Mouse (Mus musculus) gastrocnemius, postnatal 10 days (tissue): Measurements from ENCODE around the gene Gm11213. TPM values are rescaled to one million over a fixed set of nuclear protein-coding genes. Genes with fewer than 3 reads are reported as not detected.
A peak's percentile ranks its signal among the peaks of the same experiment; 100 is the strongest.

Experiments
- DNase-seq: peaks from one replicate; pipeline ENCODE4 v3.0.0; 2021; ENCODE audit warnings: mixed read lengths
- long read RNA-seq, 2 experiments: library from polyadenylated mRNA; stranded (forward); transcript quantifications; one replicate each; pipeline ENCODE4 v2.0.0; 2021
- total RNA-seq, 2 experiments: library from RNA; stranded (reverse); gene quantifications; 2 replicates each; pipeline ENCODE4 v1.2.3; 2021

Gm11213 gene
- total RNA-seq, result not detected
- long read RNA-seq, experiment 1, result 0 reads
- long read RNA-seq, experiment 2, result 0 reads

DNA sequence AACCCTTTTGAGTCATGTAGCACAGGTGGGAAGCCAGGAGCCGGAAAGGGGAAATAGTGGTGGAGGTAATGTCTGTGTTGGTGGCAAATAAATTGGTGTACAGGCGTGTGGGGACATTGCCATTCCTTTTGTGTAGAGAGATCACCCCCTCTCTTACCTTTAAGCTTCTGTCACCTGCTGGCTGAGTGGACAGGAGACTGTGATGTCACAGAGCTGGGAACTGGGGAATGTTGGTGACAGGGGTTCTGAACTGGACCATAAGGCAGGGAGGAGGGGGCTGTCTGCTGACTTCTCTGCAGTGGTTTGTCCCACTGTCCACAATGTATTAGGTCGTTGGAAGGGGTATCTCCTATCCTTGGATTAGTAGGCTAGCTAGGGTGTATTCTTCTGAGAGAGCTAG, at the start of gene Gm11213:
Gene Gm11213 (minus strand): TSS at position 317 of the 400 bp plus-strand sequence.
- DNase-seq, result no peak

DNA sequence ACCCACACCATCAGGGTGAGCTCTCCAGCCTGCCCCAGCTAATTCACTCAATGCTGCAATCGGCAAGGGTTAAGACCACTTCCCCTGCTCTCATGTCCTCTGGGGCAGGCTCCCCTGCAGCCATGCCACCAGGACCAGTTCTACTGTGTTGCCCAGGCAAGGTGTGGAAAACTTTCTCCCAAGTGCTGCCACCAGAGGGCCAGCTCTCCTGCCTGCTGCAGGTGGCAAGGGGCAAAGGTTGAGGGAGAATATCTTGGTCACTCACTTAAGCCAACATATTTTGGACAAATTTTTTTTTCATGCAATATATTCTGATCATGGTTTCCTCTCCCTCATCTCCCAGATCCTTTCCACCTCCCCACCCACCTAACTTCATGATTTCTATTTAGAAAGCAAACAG, 49.3 kb upstream of the Gm11213 start:
- DNase-seq, result no peak

DNA sequence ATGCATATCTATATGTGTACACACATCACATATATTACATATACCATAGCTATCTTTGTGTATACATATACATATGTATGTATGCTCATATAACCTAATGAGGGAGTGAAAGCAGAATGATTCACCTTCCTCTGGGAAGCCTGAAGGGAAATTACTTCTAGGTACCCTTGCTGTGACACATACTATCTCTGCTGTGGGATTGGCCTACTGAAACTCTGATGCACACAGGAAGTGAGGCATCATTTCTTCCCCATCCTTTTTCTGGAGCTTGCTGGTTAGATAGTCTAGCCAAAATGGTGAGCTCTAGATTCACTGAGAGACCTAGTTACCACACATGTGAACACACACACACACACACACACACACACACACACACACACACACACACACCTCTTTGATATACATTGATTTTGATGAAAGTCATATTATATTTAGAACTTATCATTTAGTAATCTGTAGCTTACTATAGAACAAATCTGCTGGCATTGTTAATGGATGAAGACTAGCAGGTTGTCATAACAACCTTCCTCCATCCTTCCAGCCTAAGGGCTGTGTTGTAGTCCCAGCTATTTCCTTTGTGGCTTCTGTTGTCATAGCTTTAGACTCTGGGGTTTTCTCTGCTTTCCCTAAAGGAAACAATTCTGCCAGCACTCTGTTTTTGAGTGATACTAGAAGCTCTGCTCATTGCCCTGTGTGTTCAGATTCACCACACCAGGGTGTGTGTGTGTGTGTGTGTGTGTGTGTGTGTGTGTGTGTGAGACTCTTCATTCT, 39.1 kb upstream of the Gm11213 start:
- no peak for DNase-seq

DNA sequence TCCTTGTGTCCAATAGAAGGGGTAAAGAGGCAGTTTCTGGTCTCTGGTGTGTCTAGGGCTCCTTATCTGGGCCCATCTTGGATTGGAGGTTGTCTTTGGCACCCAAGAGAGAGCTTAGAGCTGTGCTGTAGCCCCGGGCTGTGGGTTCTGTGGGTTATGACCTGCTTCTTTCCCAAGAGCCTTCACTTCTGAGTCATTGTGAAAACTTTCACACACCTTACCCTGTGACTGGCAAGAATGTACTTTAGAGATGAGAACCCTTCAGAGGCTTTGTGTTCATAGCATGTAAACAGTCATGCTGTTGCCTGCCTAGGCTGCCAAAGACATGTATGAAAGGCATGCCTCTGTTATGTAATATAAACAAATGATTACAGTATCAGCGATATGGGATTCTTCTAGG, 34.8 kb upstream of the Gm11213 start:
- DNase-seq, result no peak

DNA sequence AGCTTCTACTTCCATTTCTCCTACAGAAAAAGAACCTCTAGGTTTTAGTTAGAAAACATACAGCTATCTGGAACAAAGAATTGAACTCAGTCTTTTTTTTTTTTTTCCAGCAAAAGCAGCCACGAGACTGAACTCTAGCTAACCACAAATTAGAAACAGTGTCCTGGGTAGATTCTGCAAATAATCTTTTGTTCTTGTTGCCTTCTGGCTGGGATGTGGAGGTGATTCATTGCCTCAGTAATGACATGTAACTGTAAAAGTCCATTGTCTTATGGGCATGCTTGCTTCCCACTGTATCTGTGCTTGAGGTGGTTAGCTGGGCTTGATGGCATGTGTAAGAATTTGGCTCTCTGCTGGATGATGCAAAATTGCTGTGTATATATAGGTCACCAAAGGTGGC, 33.5 kb upstream of the Gm11213 start:
- DNase-seq, result no peak

DNA sequence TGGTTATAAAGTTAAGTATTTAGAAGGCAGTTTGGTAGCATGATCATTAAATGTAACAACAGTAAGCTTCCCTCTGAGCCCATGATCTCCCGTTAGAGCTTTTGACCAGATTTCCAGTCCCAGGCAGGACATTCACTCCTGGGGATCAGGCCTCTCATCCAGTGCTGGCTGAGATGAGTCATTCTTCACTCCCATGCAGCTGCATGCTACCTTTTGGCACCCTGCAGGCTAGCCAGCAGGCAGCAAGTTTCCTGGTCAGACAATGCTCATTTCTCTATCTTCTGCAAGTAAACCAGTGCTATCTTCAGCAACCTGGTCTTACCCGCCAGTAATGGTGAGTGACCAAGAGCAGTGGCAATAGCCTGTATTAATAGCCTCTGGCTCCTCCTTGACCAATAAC, 28.1 kb upstream of the Gm11213 start:
- DNase-seq, result no peak

DNA sequence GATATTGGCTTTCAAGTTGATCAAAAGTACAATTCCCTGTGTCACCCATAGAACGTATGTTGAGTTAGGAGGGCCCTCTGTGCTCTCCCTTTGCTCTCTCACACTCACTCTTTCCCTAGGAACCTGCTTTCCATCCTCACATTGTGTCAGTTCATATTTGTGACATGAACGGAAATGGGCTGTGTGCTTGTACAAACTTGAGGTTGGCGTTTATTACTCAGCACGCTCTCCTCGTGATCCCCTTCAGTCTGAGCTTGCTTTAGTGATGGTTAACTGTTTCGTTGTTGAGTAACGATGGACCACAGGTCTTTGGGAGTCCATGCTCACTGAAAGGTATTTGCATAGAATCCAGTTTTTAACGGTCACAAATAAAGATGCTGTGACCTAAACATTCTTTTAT, 22.1 kb upstream of the Gm11213 start:
- DNase-seq, result no peak

DNA sequence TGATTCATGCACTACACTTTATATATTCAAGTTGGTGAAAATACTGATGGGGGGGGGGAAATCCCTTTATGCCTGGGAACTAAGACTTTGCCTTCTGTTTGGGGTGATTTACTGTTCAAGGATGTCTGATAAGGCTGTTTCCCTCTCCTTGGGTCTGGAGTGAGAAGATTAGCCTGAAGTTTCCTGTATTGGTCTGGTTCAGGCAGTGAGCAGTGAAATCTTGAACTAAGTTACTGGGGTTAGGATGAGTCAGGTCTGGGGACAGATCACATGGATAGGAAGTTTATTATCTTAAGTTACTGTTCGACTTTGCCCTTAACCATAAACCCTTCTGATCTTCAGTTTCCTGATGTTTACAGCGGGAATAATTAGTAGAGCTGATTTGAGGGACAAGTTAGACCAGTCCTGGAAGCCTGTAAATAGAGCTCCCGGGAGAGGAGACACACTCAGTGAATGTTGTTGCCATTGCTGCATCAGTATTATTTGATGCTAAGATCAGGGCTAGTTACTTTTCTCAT, 20.6 kb upstream of the Gm11213 start:
- no peak for DNase-seq

DNA sequence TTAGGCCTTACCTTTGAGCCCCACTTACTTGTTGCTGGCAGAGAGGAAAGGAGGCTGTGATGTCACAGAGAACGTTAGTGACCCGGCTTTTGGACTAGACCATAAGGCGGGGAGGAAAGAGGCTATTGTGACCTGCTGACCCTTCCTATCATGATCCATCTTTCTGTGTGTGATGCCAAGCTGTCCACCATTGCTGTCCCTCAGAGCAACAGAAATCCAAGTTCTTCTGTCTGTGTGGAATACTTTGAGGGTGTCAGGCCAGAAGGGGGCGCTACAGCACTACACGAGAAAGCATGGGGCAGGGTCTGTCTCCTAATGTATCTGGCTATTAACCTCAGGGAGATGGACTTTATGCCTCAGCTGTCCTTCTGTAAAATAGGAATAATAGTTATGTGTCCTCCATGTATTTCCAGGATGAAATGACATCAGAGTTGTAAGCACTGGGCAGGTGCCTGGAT, 17.3 kb upstream of the Gm11213 start, which contains the start of gene Tex48:
Gene Tex48 (minus strand): TSS at position 51 of the 458 bp plus-strand sequence.
- peak; percentile 12 for DNase-seq

DNA sequence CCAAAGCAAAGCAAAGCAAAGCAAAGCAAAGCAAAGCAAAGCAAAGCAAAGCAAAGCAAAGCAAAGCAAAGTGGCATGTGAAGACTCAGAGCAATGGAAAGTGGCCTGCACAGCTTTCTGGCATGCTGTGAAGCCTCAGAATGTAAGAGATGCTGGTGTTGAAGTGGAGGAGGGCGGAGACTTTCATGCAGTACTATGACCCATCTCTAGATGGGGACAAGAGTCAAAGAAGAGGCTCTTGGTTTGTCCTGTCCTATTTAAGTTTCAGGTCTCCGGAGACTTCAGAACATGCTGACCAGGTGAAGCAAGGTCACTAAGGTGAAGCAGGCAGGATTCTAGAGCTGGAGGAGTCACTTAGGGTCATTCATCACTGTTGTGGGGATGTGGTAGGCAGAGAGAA, 16.8 kb upstream of the Gm11213 start:
- DNase-seq, result no peak

DNA sequence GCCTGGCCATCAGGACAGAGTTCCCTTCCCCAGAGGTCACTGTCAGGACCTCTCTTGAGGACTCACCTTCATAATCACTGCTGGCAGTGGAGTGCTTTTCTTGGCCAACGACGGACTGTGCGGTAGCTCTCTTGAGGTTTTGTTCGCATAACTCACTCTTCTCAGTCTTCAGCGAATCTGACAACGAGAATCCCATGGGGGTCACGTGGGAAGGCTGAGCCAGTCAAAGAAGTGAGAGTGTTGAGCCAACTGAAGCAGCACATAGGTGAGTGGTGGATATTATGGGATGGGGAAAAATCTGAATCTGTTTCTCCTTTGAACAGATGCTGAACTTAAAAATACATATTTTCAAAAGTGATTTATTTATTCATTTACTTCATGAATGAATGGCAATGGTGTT, 3.3 kb upstream of the Gm11213 start:
- no peak for DNase-seq

DNA sequence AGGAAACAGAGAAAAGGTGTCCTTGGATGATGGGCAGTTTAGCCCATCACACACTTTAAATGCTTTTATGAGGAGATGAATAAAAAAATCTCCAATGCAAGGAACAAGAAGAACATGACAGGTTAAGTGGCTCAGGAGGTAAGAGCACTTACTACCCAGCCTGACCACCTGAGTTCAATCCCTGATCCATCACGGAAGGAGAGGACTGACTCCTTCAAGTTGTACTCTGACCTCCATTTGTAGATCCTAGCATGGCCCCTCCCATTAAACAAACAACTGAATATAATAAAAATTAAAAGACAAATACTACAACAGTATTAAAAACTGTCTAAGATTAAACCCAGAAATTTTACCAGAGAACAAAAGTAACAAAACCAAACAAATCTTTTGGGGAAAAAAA, 907 bp upstream of the Gm11213 start:
- DNase-seq, result no peak

DNA sequence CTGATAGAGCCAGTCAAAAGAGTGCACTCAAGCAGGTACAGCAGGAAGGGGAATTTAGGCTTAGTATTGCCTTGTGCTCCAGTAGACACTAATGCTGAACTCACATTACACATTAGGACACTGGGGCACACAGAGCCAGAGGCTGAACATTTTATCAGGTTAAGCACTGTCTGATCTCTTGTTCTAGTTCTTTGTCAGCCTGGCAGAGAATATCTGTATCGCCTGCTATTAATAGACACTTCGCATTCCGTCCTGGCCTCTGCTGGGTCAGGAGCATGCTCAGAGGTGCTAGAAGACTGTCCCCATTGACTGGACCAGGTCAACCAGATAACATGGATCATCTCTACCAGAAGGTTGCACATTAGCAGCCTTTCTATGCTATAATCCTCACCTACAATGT, 484 bp upstream of the Gm11213 start:
- no peak for DNase-seq

DNA sequence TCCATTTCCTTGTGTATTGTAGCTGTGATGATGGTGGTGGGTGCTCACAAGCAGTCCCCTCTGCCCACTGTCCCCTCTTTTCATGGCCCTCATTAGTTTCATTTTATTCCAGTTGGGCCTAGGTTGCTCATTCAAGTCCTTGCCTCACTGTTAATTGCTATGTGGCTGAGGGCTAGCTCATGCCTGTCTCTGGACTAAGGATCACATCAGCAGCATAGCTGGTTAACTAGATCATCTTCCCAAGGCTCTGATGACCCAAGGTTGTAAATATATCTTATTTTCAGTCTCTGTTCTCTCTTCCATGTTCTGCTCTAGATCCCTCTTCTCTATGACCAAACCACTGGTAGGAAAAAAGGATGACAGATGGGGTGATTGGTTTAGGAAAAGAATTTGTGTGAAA, 3.8 kb downstream of the Gm11213 start:
- DNase-seq, result no peak

DNA sequence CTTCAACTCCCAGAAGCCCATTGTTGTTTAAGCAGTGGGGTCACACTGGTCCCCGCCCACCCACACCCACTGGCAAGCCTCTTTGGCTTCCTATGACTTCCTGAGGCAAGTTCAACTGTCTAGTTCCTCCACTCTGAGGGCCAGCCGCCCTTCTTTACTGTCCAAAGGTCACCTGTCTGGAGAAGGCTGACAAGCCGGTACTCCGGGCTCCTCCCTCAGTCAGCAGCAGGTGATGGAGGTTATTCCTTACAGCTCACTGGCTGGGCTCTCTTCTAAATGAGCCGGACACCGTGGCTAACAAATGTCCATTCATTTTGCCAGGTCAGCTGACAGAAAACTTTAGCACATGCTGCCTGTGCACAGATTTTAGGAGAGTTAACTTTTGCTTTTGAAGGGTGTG, 4.3 kb downstream of the Gm11213 start:
- DNase-seq, result no peak

DNA sequence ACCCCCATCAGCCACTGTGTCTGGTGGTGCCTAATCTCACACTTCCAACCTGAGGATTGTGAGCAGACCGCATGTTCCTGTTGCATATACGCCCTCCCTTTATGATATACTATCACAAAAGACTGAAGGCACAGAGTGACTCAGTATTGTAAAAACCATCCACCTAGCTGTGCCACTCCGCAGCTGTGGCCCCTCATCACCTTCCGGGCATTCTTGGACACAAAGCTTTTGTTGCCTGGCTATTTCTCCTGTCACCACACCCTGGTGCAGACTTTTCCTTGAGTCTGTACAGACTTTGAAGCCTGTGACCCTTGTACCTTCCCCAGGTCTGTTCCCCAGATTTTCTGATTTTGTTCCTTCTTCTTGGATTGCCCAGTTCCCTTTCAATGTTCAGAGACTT, 9.1 kb downstream of the Gm11213 start:
- DNase-seq, result no peak

DNA sequence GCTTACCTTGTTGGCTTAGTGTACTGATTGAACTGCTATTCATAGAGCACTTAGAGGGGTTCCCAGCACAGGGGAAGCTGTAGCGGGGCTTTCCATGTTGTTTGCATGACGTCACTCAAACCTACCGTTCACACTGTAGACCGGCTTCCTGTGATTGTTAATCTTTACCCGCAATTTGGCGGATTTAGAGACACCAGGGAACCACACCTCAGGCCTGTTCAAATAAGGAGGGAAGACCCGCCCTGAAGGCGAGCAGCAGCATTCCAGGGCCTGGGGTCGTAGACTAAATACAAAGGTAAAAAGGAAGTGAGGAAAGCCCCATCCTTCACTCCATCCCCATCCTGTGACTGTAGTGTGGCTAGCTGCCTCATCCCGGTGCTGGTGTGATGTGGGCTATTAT, 9.8 kb downstream of the Gm11213 start:
- DNase-seq, result no peak

DNA sequence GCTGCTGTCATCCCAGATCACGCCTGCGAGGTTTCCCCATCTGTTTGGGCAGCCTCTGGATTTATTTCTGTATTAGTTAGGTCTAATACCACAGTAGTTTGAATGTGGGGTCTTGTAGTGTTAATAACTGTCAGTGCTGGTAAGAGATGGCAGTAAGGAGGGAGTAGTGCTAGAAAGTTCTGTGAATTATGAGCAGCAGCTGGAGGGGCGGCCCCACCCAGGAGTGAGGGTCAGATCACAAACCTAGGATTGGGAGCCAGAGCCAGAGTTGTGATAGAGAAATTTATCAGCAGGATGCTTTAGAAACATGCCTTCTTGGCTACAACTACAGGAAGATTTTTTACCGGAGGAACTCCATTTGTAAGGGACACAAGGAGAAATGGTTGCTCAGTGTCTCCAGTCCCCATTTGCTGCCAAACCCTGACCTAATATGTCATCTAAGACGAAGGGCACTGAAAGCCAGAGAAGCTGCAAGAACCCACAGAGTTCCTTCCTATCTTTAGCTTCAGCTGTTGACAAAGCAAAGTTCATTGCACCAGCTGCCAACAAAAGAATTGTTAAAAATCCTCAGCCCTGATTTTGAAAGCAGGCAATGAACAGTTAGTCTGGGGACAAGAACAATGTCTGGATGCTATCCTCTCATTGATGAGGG, 10.5 kb downstream of the Gm11213 start:
- no peak for DNase-seq

DNA sequence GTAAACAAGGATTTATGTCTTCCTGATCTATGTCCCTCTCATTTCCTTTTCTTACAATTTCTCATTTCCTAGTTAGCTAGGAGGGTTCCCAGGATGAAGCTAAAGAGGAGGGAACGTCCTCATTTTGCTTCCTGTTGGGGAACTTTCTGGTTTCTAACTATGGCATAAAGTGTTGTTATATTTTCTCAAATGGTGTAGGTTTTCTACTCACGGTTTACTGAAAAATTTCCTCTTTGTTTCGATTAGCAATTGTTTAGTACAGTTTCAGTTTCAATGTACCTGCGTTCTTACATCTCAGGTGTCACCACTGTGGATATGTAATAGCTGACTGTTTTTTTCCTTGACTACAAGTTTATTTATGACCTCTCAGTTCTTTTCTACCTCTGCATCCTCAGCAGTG, 14.5 kb downstream of the Gm11213 start:
- DNase-seq, result no peak

DNA sequence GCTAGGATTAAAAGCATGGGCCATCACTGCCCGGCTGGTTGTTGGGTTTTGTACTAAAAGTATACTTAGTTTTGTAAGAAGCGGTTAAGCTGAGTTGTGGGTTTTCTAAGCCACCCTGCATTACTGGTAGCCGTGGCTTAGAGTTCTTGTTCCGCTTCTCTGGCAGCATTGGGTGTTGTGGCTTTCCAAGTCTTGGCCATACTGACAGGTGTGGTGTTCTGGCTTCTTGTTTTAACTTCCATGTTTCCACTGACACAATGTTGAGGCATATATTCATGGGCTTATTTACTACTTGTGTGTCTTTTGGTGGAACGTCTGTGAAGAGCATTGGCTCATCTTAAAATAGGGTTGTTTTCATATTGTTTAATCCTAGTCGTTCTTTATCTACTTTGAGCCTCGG, 15.1 kb downstream of the Gm11213 start:
- DNase-seq, result no peak

DNA sequence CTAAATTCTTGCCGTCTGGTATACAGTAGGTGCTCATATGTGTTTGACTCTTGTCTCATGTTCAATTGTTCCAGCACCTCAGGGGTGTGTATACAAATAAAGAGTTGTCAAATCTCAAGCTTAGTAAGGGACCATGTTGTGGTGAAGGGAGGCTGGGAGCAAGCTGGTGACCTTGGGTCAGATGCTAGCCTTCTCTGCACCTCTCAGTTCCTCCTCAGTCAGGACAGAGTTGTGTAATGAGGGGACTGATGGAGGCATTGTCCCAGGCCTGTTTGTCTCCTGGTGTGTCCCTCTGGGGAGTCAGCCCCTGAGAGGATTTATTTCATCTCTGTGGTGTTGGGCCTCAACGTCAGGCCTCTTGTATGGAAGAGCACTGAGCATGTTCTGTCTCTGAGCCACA, 18.8 kb downstream of the Gm11213 start:
- DNase-seq, result no peak

DNA sequence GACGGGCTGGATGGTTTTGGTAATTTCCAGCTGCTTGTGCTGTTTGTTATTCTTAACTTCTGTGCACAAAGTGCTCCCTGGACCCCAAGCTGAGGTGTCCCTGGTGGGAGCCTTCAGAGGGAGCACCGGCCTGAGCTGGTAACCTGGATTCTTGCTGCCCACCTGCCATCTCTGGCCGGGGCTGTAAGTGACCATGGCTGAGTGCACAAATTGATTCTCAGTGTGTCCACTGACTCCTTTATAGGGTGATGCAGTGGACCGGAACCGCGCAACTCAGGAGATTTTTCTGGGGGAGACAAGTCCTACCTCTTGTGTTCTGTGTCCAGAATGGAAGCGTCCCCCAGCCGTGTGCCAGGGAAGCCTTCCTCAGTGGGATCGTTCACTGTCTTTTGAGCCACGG, 19.8 kb downstream of the Gm11213 start:
- no peak for DNase-seq

DNA sequence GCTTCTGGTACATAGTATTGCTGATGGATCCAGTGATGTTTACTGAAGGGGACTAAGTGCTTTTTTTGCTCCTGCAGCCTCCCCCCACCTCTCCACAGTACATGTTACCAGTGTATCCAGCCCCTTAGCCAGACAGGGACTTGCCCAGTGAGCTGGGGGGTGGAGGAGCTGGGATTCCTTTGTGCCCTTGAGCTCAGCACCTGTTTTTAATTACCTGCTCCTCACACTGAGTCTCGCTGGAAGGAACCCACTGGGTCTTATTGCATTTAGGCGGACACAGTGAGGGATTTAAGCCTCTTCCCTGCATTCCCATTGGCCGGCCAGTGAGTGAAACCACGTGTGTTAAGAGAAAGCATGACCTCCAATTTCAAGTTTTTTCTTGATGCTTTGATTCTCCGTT, 22.5 kb downstream of the Gm11213 start:
- DNase-seq, result no peak

DNA sequence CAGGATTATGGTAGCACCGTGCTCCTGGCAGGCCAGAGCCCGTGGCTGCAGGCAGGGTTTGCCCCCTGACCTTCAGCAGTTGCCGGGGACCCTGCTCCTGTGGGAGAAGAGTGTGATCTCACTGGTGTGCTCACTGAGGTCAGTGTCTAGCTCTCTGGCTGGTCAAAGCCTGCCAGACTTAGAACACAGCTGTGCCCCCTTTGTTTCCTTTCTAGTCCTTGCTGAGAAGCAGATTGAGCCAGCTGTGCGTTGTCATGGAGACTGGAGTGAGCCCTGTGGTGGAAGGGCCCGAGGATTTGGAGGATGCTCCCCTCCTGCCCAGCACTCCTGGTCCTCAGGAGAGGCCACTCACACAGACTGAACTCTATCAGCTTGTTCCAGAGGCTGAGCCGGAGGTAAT, 25.0 kb downstream of the Gm11213 start:
- DNase-seq, result no peak
